Mouse (Mus musculus): ENCODE data around the gene Htr1a. TPM values are rescaled to one million over a fixed set of nuclear protein-coding genes. Genes with fewer than 3 reads are reported as not detected.

Htr1a gene
- polyA plus RNA-seq, 1 experiment from 2014 or later, result not detected

GRCm38 (mm10) chr13:105444895-105445281, 1.4 kb downstream of the Htr1a start:
- ATAC-seq (ENCODE audit: insufficient number of reproducible peaks, insufficient read depth, low FRiP score, low read depth), result no peak
- Histone ChIP-seq H3K4me2 (replicated peaks; ENCODE audit: low read depth, low read length) (no peak overlapping the region), H3K4me1 (ENCODE audit: control insufficient read depth, insufficient read depth, low read length) (no peaks in the 10 kb centered on the region), H3K4me3 (ENCODE audit: low read depth, low read length) (no peak overlapping the region), H3K27me3 (ENCODE audit: control insufficient read depth, insufficient read depth, low read length) (peaks cover 31% of the 10 kb centered on the region), H3K27ac (ENCODE audit: low read length) (no peak overlapping the region), H3K9me3 (ENCODE audit: control insufficient read depth, low read depth, low read length) (no peaks in the 10 kb centered on the region), H3K36me3 (ENCODE audit: control insufficient read depth, insufficient read depth, low read length) (no peaks in the 10 kb centered on the region), H3K9ac (replicated peaks; ENCODE audit: low read depth, low read length) (no peak overlapping the region)
- WGBS, result 4% methylated on average over 26 of the region's 26 CpGs

GRCm38 (mm10) chr13:105446239-105446638, 2.8 kb downstream of the Htr1a start:
- WGBS, result 5% methylated on average over 4 of the region's 4 CpGs
- peaks cover 31% of the 10 kb centered on the region for H3K27me3 ChIP-seq (ENCODE audit: control insufficient read depth, insufficient read depth, low read length)

GRCm38 (mm10) chr13:105447695-105448094, 4.3 kb downstream of the Htr1a start:
- WGBS, result 60% methylated on average over 2 of the region's 2 CpGs
- no peak for ATAC-seq (ENCODE audit: insufficient number of reproducible peaks, insufficient read depth, low FRiP score, low read depth)
- no peaks in the 10 kb centered on the region for H3K9me3 ChIP-seq (ENCODE audit: control insufficient read depth, low read depth, low read length)
- no peak overlapping the region for H3K4me2 ChIP-seq (replicated peaks; ENCODE audit: low read depth, low read length)
- H3K36me3 ChIP-seq (ENCODE audit: control insufficient read depth, insufficient read depth, low read length), result no peaks in the 10 kb centered on the region
- peaks cover 31% of the 10 kb centered on the region for H3K27me3 ChIP-seq (ENCODE audit: control insufficient read depth, insufficient read depth, low read length)
- H3K9ac ChIP-seq (replicated peaks; ENCODE audit: low read depth, low read length), result no peak overlapping the region
- H3K27ac ChIP-seq (ENCODE audit: low read length), result no peak overlapping the region
- H3K4me1 ChIP-seq (ENCODE audit: control insufficient read depth, insufficient read depth, low read length), result no peaks in the 10 kb centered on the region
- H3K4me3 ChIP-seq (ENCODE audit: low read depth, low read length), result no peak overlapping the region

More at GRCm38 (mm10) chr13:105446239-105446638, 2.8 kb downstream of the Htr1a start:
- H3K9ac ChIP-seq (replicated peaks; ENCODE audit: low read depth, low read length), result no peak overlapping the region
- H3K4me1 ChIP-seq (ENCODE audit: control insufficient read depth, insufficient read depth, low read length), result no peaks in the 10 kb centered on the region
- no peak overlapping the region for H3K4me3 ChIP-seq (ENCODE audit: low read depth, low read length)
- no peaks in the 10 kb centered on the region for H3K9me3 ChIP-seq (ENCODE audit: control insufficient read depth, low read depth, low read length)
- ATAC-seq (ENCODE audit: insufficient number of reproducible peaks, insufficient read depth, low FRiP score, low read depth), result no peak
- no peak overlapping the region for H3K27ac ChIP-seq (ENCODE audit: low read length)
- no peak overlapping the region for H3K4me2 ChIP-seq (replicated peaks; ENCODE audit: low read depth, low read length)
- H3K36me3 ChIP-seq (ENCODE audit: control insufficient read depth, insufficient read depth, low read length), result no peaks in the 10 kb centered on the region

DNA sequence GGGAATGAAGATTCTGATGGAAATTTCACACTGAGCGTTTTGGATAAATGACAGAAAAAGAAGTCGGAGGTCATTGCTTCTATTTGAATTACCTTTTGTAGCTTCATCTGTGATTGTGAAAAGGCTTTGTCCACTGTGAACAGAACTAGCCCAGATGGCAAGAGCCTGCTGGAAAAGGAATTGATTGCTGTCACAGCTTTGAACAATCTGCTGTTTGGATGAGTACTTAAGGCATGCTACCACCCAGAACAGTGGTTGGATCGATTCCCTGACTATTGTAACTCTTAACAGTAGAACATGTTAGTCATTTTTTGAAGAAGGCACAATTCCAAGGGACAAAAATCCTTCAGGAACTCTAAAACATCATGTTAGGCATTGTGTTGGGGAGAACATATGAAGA, 8.1 kb downstream of the Htr1a start:
- no peak for ATAC-seq (ENCODE audit: insufficient number of reproducible peaks, insufficient read depth, low FRiP score, low read depth)
- Histone ChIP-seq H3K4me1 (ENCODE audit: control insufficient read depth, insufficient read depth, low read length) (no peaks in the 10 kb centered on the region), H3K27ac (ENCODE audit: low read length) (no peak overlapping the region), H3K27me3 (ENCODE audit: control insufficient read depth, insufficient read depth, low read length) (0 out of 2 replicates have a peak, but pooled peaks cover 1% of the 10 kb centered on the region), H3K9ac (replicated peaks; ENCODE audit: low read depth, low read length) (no peak overlapping the region), H3K4me2 (replicated peaks; ENCODE audit: low read depth, low read length) (no peak overlapping the region), H3K36me3 (ENCODE audit: control insufficient read depth, insufficient read depth, low read length) (no peaks in the 10 kb centered on the region), H3K9me3 (ENCODE audit: control insufficient read depth, low read depth, low read length) (no peaks in the 10 kb centered on the region), H3K4me3 (ENCODE audit: low read depth, low read length) (no peak overlapping the region)
- 88% methylated on average over 3 of the region's 3 CpGs for WGBS

Other genes with a start within 250 kb of the Htr1a start
- gene Rnf180, start 148.8 kb upstream of the Htr1a start, polyA plus RNA-seq (2014; fragmentation: Nextera tagmentation; extraction: Ambion mirVana), result 5.9 TPM in 2 replicates